Mouse (Mus musculus) adrenal gland, adult (tissue): Measurements from ENCODE around the gene Gm17027.
A peak's percentile ranks its signal among the peaks of the same experiment; 100 is the strongest.
"Not testable (repeated sequence)": the region's sequence is repeated elsewhere in the genome, so short reads cannot be mapped to it uniquely, and the experiment has no call there.

Source experiments
- DNase-seq, 2 experiments: peaks; one replicate each; pipeline ENCODE4 v3.0.0; 2022 to 2023; ENCODE audit warnings: low spot score in 1 of 2; ENCODE audit not compliant: inconsistent age in 2 of 2

The Gm17027 gene

GRCm38 (mm10) chr14:42162522-42162921 lies at the start of gene Gm17027:
Gm17027 (minus strand) TSS chr14:42162622.
- DNase-seq = not testable (repeated sequence)

DNA sequence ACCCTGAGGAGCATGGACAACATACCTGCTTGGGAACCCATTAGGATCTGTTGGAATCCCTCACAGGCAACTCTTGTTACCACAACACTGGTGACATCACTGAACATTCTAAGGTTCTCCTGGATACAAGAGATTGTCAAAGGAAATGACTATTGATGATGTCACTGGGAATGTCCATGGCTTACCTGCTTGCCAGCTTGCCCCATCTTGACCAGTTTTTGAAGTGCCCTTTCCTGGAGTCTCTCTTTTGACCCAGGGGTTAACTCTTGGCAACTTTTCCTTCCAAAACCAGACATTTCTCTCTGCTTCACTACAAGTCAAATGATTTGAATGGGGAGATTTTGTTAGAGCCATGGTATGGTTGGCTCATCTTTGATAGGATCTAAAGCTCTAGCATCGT lies 28.3 kb upstream of the Gm17027 start, which contains the start of gene Gm3573:
TSS of gene Gm3573 (minus strand) at position 101 of the 400 bp plus-strand sequence.
- DNase-seq = not testable (repeated sequence)

GRCm38 (mm10) chr14:42183936-42184335 lies 21.5 kb upstream of the Gm17027 start:
- not testable (repeated sequence) for DNase-seq

- peak in 1 of 2 experiments; percentile 21 for DNase-seq
These were observed 27.9 kb downstream of the Gm17027 start for GRCm38 (mm10) chr14:42134571-42134970.

DNA sequence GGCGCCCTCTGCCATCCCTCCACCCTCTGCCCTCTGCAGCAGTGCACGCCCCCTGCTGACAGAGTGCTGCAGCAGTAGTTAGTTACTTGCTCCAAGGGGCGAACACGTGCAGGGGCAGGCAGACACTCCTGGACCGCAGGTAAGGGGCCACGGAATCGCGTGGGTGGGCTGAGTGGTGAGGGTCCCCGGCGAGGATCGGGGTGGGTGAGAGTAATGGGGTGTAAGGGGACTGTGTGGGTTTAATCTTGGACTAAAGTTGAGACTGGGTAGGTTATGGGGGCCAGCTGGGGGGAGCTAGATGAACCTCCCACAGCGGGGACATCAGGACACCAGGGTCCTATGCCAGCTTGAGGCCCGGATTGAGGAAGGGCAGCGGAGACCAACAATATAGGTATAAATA lies 28.6 kb downstream of the Gm17027 start:
- DNase-seq = peak in 1 of 2 experiments; percentile 15

DNA sequence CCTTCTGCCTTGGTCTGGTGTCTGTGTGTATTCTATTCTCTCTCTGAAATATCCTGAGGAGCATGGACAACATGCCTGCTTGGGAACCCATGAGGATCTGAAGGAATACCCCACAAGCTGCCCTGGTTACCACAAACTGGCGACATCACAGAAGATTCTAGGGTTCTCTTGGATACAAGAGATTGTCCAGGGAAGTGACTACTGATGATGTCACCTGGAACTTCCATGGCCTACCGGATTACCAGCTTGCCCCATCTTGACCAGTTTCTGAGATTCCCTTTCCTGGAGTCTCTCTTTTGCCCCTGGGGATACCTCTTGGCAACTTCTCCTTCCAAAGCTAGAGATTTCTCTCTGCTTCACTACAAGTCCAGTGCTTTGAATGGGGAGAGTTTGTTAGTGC lies 45.2 kb downstream of the Gm17027 start, which contains the start of gene Gm7951:
TSS of gene Gm7951 (minus strand) at position 101 of the 400 bp plus-strand sequence.
- not testable (repeated sequence) for DNase-seq
